Mouse (Mus musculus): ENCODE data around the gene Ptprg.

Ptprg gene

DNA sequence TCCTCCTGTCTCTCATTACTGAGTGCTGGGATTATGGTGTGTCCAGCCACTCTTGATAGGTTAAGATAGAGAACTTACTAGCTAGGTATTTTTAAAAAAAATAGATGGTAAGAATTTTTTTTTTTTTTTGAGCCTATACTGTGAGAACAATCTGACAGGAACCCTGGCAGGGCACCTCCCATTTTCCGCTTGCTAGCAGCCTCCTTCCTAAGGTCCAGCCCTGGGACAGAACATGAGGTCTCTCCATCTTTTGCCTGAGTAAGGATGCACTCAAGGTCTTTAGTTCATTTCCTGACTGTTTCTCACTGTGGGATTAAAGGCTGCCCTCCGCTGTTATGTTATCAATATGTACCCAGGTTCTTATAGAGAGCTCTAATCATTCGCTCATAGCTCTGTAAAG lies 264.7 kb downstream of the Ptprg start:
- in situ Hi-C loops (cut with MboI, MseI) = no loop called here

DNA sequence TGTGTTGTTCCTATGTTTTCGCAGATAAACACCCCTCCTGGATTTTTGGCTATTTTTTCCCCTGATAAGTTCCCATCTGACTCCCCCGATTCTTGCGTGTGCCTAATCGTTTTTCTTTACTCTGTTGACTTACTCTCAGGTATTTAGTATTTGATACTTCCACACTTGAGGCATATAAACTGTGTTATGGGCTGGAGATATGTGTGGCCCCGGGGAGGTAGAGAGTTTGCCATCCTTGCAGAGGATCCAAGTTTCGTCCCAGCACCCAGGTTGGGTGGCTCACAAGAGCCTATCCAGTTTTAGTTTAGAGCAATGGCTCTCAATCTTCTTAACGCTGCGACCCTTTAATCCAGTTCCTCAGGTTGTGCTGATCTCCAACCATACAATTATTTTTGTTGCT lies 265.4 kb downstream of the Ptprg start:
- in situ Hi-C loops (cut with MboI, MseI) = no loop called here

DNA sequence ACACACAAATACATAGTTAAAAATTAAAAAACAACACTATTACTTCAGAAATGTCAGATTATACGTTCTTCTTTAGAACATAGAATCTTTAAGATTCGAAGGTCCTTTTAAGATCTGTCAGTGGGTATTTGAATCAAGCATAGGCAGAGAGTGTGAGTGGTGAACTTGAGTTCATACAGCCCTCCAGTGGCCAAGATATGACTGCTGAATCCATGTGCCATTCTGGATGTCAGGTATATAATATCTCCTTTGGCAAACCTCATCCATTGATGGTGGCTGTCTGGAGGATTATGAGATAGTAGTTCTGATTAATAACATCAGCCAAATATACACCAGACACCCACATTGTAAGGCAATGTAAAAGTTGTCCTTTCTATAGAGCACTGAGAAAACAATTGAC lies 266.0 kb downstream of the Ptprg start:
- in situ Hi-C loops (cut with MboI, MseI) = no loop called here

DNA sequence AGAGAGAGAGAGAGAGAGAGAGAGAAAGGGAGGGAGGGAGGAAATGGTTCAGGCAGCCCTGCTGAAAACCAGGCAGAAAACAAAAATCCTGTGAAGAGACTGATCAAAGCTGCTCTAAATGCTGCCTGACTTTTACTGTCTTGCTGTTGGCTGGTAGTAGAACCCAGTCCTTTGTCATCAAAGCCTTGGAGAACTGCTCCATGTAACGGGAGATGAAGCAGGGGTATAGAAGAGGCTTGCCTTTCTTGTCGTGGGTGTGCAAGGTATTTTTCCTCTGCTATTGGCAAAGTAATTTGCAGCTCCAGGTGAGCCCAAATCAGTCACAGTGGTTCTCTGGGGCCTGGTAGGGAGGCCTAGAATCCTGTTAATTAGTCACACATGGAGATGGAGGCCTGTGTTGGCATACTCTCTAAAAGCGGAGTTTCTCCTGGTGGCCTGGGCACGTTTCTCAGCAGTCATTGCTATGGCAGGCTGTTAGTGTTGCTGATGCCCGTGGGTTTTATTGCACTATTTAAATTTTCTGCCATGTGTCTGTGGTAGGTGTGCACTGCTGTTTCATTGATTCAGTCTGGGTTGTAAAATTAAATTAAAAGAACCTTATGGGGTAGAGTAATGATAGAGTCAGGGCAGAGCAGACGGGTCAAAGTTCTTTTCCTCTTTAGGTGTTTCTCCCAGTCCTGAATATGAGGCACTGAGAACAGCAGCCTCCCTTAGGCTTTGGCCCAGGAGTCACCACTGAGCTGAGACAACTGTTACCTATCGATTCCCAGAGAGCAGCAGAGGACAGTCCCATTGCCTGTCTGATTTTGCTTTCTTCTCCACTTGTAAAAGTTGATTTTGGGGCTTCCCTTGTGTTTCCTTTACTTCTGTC lies 269.7 kb downstream of the Ptprg start:
- in situ Hi-C loops (cut with MboI, MseI) = no loop called here

DNA sequence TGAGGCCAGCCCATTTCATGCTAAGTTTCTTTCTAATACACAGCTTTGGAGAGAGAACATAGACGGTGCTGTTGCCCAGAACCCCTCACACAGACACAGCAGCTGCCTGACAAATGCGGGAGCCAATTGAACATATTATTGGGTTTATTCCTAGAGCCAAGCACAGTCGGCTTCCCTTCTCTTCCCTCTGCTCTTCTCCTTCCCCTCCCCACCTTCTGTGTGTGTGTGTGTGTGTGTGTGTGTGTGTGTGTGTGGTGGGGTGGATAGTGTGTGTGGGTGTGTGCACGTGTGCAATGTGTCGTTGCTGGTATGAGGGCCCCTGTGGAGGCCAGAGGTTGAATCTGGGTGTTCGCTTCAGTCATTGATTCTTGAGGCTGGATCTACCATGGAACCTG lies 270.4 kb downstream of the Ptprg start:
- in situ Hi-C loops (cut with MboI, MseI) = no loop called here

DNA sequence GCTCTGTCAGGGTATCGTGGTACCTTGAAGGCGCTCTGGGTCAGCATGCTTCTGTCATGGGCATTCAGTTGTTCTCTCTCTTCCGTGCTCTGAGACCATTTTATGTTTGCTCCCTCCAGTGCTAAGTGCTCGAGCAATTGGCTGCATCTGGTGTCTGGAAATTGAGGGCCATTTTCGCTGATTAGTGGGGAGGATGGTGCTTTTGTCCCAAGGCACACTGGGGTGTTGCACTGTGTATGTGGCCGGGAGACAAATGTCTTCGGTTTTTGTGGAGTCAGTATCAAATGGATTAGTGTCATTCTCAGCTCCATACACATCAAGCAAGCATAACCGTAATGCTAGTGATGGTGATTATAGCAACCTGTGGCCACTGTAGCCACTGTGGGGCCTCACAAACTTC lies 271.6 kb downstream of the Ptprg start:
- in situ Hi-C loops (cut with MboI, MseI) = no loop called here

DNA sequence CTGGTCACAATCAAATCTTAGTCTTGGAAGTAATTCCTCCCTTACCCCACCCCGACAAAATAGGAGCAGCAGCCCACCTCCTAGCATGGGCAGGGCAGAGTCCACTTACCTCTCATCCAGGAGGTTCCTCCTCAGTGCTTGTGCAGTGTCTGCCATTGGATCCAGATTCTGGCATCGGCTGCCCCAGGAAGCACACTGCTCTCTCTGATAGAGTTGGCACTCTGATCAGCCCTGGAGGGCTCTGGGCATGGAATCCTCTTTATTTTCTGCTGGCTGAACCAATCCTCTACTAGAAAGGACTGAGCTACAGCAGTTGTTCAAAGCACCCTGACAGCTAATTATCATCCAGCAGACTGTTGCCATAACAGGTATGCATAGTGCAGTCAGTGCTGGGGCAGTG lies 272.2 kb downstream of the Ptprg start:
- in situ Hi-C loops (cut with MboI, MseI) = no loop called here

DNA sequence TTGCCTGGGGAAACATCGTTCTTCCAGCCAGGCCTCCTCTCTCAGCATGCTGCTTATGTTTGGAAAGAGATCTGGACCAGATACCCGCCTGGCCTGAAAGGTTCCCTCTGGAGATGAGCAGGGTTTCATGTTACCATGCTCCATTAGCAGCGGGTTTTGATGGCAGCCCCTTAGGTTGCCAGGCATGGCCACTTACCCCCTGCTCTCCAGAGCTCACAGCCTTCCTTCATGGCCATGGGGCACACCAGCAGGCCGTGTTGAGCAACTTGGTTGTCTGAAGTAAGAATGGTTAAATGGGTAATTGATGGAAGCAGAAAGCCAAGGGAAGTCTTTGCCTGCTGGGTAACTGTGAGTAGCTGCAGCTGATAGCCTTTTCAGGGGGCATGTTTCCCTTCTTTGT lies 274.8 kb downstream of the Ptprg start:
- in situ Hi-C loops (cut with MboI, MseI) = no loop called here

DNA sequence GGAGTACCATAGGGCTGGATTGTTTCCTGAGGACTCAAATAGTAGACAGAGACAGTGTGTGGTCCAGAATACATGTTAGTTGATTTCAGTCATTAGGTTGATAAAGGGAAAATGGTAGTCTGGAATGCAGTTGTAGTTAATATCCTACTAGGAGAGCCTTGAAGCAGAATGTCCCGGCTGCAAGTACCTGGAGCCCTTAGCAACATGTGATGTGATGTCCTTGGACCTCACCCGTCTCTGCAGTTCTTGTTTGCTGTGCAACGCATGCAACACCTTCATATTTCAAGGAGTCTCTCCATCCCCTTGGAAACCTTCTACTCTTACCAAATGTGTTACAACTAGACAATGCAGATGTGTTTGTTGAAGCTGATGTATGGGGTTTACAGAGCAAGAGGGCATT lies 280.3 kb downstream of the Ptprg start:
- in situ Hi-C loops (cut with MboI, MseI) = no loop called here

DNA sequence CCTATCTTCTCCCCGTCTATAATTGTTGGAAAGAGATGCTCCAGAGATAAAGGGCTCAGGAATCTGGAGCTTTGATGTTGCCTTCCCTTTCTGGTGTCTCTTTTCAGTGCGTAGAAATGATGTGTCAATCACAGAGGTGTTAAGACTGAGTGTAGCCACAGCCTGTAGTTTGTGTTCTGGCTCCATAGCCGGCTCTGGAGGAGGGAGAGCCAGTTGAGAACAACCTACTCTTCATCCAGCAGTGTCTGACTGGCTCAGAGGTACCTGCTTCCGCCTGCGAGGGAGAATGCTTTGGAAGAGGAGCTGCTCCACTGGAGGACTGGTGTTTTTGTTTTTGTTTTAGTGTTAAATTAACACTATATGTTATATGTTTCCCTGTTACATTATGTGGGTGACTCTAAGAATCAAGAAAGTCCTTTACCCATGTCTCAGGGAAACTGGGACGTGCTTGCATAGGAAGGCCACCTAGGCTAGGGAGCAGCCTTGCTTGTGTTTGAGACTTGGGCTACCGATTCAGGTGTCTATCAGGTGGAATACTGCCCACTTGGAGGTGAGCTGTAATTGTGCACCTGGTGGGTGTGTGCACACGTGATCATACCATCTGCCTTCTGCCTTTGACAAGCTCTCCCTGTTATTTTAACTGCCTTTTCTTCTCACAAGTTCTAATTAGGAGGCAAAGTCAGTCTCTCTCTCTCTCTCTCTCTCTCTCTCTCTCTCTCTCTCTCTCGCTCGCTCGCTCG lies 282.5 kb downstream of the Ptprg start:
- in situ Hi-C loops (cut with MboI, MseI) = no loop called here

DNA sequence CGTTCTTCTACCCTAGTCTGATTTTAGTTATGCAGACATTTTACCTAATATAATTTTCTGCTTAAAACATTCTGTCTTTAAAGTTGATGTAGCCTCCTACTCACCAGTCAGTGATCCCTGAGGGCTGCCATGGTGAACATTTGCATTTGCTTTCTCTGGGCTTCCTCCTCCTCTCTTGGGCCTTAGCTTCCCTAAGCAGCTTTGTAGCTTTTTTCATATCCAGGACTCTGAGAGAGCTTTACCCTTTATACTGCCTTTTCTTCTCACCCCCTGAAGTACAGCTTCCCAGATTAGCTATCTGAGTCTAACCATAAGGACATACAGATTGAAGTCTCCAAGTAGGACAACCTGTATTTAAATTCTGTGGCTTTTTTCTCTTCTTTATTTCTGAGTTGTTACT lies 284.4 kb downstream of the Ptprg start:
- in situ Hi-C loops (cut with MboI, MseI) = no loop called here

DNA sequence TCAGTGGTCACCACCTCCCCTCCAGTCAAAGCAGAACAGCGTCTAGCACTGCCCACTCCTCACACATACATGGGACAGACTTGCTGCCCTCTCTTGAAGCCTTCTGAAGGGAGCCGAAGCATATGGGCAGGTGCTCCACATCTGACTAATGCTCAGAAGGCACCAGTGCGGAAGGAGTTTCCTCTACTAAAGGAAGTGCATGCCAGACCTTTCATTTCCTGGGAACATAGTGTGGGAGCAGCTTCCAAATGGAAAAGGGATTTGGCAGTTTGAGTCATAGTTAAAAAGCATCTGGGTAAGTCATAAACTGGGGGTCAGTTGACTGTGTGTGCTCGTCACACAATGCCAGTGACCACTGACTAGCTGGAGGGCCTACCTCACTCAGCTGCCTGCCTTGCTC lies 288.3 kb downstream of the Ptprg start:
- in situ Hi-C loops (cut with MboI, MseI) = no loop called here

DNA sequence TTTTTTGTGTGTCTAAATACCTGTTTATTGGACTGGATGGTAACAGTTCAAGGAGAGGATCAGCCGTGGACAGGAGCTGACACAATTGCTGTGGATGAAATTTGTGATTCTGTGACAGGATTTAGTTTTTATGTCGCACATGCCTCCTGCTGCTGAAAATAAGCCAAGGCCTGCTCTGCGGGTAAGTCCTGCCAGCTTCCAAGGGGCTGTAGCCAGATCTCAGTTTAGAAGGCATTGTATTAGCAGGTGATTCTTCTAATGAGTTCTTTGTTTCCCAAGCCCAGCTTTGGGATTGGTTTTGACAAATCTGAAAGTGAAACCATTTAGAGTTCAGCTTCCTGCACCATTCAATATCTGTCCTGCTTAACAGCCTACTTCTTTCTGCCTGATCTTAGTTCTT lies 299.6 kb downstream of the Ptprg start:
- in situ Hi-C loops (cut with MboI, MseI) = no loop called here

DNA sequence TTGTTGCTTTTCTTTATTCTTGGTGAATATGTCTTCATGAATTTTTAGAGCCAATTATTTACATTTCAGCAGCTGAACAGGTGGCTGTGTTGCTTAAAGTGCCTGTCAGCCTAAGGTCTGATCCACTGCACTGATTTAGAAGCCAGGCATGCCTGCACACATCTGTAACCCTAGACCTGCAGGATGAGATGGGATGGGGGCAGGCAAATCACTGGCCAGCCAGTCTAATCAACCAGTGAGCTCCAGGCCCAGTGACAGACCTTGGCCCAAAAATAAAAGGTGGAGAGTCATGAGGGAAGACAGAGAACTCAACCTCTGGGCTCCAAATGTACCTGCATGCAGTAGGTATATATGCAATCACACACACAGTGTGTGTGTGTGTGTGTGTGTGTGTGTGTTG lies 302.2 kb downstream of the Ptprg start:
- in situ Hi-C loops (cut with MboI, MseI) = no loop called here

DNA sequence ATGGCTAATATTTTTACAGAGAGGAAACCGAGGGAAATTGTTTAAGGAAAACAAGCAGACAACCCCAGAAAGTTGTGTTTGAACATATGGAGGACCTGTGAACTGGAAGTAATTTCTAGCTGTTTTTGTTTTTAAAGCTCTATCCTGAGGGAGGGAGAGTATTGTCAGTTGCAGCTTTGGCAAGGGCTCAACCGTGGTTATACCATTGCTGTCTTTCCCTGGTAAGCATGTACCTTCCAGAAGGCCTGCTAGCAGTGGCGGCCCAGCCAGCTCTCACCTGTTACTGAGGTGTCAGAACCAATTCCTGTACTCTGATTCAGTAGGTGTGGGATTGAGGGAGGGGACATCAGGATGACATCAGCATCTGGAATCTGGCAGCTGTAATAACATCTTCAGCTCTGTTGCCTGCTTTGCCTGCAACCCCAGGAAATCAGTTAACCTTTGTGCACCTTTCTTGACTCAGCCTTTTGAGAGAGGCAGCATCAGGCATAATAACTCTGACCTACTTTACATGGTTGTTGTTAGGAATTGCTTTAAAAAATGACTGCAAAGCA lies 304.7 kb downstream of the Ptprg start:
- in situ Hi-C loops (cut with MboI, MseI) = no loop called here

DNA sequence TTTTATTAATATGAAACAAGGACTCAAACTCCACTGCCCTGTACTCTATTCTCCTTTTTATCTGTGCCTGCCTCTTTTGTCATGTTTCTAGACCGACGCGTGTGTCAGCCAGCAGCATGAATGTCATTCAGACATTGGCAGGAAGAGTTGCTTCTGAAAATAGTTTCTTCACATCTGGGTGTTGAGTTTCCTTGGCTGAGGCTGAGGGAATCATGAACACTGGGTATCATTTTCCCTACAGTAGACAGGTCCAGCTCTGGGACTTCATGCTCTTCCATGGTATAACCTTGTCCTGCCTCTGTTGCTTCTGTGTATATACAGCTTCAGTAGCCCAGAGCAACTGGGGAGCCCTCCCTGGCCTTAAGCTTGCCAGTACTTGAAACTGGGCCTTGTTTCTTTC lies 310.0 kb downstream of the Ptprg start:
- in situ Hi-C loops (cut with MboI, MseI) = no loop called here

DNA sequence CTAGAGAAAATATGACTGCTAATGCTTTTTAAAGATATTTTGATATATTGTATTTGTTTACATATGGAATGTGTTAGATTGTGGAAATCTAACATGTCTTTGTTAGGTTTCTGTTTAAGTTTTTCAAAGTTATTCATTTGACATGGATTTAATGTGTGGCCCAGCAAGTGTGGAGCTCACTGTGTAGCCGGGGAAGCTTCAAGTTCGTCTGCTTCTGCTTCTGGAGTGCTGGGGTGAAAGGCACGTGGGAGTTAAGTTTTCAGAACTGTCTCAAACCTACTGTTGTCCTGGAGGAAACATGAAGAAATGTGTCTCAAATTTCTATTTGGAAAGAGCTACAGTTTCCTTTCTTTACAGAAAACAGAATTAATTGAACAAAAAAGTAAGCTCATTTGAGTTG lies 311.5 kb downstream of the Ptprg start:
- in situ Hi-C loops (cut with MboI, MseI) = no loop called here

DNA sequence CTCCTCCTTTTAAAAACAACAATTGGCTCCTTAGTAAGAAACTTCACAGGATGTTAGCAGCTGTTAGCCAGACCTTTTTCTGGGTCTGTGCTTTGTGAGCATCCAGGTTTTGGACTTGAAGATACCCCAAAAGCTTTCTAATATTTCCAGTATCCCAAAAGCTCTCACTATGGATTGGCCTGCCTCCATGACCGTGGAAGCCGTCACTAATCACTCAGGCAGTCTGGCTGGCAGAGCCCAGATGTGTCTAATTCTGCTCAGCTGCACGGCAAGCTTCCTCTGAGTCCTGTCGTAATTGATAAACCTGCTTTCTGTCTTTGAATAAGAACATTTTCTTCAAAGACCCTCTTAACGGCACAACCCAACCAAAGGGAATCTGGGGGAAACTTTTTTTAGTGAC lies 312.0 kb downstream of the Ptprg start:
- in situ Hi-C loops (cut with MboI, MseI) = no loop called here

DNA sequence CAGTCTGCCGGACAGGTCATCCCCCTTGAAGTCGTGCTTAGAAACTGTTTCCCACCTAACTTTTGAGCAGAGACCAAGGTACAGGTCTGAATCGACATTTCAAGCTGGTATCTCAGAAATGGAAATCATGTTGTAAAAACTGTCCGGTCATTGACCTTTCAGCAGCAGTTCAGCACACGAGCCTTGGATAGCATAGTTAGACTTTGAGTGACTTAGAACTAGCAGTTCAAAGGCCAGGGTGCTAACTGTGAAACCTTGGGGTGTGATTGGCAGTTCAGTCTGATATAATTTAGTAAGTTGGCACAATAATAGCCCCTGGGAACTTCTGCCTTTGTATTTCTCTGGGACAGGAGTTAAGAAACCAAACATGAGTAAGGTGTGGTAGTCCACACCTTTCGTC lies 312.5 kb downstream of the Ptprg start:
- in situ Hi-C loops (cut with MboI, MseI) = no loop called here

DNA sequence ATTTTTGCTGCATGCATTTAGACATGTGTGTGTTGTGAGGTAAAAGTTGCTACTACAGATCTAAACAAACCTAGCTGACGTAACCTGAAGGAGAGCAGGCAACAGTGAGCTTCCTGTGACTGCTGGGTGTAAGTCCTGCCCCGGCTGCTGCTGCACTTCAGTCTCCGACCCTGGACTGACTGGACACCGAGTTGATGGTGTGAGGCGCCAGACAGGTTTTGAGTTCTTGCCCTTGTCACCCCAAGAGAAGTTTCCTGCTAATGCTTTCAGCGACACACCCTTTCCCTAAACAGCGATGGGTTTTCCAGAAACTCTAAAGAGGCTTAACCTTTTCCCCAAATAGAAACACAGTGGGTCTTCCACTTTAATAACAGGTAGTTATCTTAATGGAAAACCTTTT lies 313.1 kb downstream of the Ptprg start:
- in situ Hi-C loops (cut with MboI, MseI) = no loop called here

DNA sequence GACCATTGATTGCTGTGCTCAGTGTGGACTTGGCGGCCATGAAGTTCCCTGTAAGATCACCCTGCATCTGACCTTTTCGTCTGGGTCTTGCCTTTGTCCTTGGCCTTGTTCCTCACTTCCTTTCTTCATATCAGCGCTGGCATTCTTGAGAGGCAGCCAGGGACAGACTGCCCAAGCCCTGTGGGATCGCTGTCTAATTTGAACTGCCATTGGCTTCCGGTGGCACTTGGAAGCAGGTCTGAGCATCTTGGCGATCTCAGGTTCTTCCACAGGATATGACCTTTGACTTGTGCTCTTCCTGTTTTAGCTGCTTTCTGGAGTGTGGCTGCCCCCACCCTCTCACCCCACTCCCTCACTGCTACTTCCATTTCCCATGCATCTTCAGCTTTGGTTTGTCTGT lies 315.3 kb downstream of the Ptprg start:
- in situ Hi-C loops (cut with MboI, MseI) = no loop called here

DNA sequence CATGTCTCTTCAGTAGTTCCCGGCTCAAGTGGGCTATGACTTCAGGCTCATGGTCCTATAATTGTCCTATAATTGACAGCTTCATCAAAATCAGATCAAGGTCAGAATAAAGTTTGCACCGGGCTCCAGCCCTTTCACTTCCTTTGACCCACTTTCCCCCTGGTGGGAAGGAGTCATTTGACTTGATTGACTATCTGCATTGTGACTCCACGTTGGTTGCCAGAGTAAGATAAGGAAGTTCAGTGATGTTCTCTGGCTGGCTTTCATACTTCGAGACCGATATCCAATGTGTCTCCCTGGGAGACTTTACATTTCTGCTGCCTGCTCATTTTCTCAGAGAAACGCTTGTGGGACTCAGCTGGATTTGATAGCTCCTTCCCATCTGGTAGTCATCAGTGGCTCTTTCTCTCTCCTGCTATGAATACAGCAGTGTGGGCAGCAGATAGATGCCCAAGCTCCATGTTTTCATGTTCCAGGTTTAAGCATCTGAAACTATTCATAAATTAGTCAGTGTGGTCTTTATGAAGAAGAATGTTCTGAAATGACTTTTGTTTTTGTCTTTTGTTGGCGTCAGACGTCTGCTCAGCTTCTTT lies 318.5 kb downstream of the Ptprg start:
- in situ Hi-C loops (cut with MboI, MseI) = no loop called here

DNA sequence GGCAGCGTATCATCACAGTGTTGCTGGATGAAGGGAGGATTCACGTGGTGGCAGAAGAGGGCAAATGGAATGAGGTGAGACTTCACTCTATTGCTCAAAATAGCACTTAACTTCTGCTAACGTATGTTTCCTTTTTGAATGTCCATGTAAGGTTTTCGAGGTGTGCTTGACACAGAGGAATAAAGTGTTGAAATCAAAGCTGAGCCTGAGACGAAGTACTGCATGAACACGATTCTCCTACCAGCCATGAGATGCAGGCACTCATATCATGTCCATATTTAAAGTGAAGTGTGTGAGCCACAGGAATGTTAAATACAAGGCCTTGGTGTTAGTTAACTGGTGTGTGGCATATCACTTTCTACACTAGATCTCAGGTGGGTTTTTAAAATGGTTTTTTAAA lies 320.9 kb downstream of the Ptprg start:
- in situ Hi-C loops (cut with MboI, MseI) = no loop called here

Measured in regulatory T cell (primary cell).